Mouse (Mus musculus) neural tube, embryonic 15.5 days (tissue): ENCODE results near the gene Sgsh. TPM values are rescaled to one million over a fixed set of nuclear protein-coding genes. Genes with fewer than 3 reads are reported as not detected.

ENCODE experiments used
- ATAC-seq: fragments of 200-750 bp; cut with Nextera tagmentation; 2 replicates; pipeline ENCODE4 v1.8.0; 2017; ENCODE audit warnings: mild to moderate bottlenecking, moderate TSS enrichment, moderate library complexity; ENCODE audit not compliant: low FRiP score
- H3K27ac ChIP-seq: fragments of 300-500 bp; sonication (generic); replicated peaks from 2 replicates; pipeline ENCODE4 v1.5.1; 2015; ENCODE audit warnings: mild to moderate bottlenecking, inconsistent platforms
- H3K27me3 ChIP-seq: fragments of 300-500 bp; sonication (generic); replicated peaks from 2 replicates; pipeline ENCODE4 v1.6.1; 2015; ENCODE audit warnings: inconsistent platforms
- H3K36me3 ChIP-seq: fragments of 300-500 bp; sonication (generic); 2 replicates; pipeline ENCODE4 v1.6.1; 2015; ENCODE audit warnings: inconsistent platforms
- H3K4me1 ChIP-seq: fragments of 300-500 bp; sonication (generic); 2 replicates; pipeline ENCODE4 v1.6.1; 2015; ENCODE audit warnings: inconsistent platforms
- H3K4me2 ChIP-seq: fragments of 300-500 bp; sonication (generic); 2 replicates; pipeline ENCODE4 v1.6.1; 2015; ENCODE audit warnings: inconsistent platforms, mild to moderate bottlenecking, moderate library complexity
- H3K4me3 ChIP-seq: fragments of 300-500 bp; sonication (generic); replicated peaks from 2 replicates; pipeline ENCODE4 v1.5.1; 2015; ENCODE audit warnings: mild to moderate bottlenecking, inconsistent platforms
- H3K9ac ChIP-seq: fragments of 300-500 bp; sonication (generic); replicated peaks from 2 replicates; pipeline ENCODE4 v1.6.1; 2015; ENCODE audit warnings: mild to moderate bottlenecking, inconsistent platforms
- H3K9me3 ChIP-seq: fragments of 300-500 bp; sonication (generic); replicated peaks from 2 replicates; pipeline ENCODE4 v1.6.1; 2016; ENCODE audit warnings: inconsistent platforms
- WGBS: fragments of 180-500 bp; shearing (Covaris S2); methylation state at CpG from one replicate; pipeline ENCODE4 v1.1.7; 2015; ENCODE audit warnings: mixed read lengths; 5-methylcytosine and 5-hydroxymethylcytosine counted together
- polyA plus RNA-seq: library from polyadenylated mRNA; unstranded; fragments of >200 nt; fragmentation: Nextera tagmentation; extraction: Ambion mirVana; gene quantifications from 2 replicates; pipeline ENCODE4 v1.2.1, GENCODE M21; 2015

The Sgsh gene
- polyA plus RNA-seq, 1 experiment from 2014 or later: 4.7 TPM

DNA sequence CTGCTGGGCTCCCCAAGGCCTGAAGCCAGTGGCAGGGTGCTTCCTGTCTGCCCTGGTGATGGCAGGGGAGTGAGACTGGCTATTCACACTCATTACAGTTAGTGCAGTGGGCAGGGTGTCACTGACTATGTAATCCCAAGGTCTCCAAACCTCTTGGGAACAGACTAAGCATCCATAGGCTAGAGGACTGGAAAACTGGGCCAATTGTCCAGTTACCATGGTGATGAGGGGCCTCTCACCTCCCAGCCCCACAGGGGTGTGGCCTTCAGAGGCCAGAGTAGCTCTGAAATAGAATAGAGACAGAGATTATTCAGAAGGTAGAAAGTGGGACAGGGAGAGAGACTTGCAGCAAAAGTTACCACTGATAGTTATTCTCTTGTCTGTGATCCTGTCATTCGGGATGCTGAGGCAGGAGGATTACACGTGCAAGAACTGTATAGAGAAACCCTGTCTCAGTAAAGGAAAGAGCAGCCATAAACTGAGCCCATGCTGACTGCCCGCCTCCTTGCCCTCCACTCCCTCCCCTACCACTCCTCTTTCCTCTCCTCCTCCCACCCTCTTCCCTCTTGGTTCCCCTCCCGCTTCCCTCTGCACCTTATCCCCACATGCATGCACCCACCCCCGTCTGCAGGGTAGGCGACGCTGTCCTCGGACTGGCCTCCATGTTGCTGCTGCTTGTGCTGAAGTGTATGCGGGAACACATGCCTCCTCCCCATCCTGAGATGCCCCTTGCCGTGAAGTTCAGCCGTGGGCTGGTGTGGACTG, 7.6 kb upstream of the Sgsh start:
- peak overlapping the region; percentile 25 for H3K4me3 ChIP-seq
- no peaks in the 10 kb centered on the region for H3K27me3 ChIP-seq
- 16% methylated on average over 10 of the region's 11 CpGs for WGBS
- peak overlapping the region; percentile 52 for H3K4me2 ChIP-seq
- peaks cover 8% of the 10 kb centered on the region for H3K4me1 ChIP-seq
- ATAC-seq: peak; percentile 41
- no peak overlapping the region for H3K9ac ChIP-seq
- H3K9me3 ChIP-seq: no peaks in the 10 kb centered on the region
- no peaks in the 10 kb centered on the region for H3K36me3 ChIP-seq
- H3K27ac ChIP-seq: no peak overlapping the region

DNA sequence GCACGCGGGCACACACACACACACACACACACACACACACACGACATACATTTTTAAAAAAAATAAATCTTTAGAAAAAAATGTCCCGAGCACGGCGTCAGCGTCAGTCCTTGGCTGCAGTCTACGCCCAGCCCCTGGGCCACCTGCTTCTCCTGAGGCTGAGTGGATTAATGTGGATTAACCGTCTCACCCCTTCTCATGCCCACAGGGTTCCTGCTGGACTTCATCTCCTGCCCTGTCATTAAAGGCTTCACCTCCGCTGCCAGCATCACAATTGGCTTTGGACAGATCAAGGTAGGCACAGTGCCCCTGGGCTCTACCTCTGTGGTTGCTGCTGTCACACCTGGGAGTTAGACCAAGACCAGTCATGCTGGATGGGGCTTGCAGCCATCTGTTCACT, 3.8 kb upstream of the Sgsh start:
- Histone ChIP-seq H3K27ac (no peak overlapping the region), H3K36me3 (no peaks in the 10 kb centered on the region), H3K9me3 (no peaks in the 10 kb centered on the region), H3K27me3 (0 out of 2 replicates have a peak, but pooled peaks cover 2% of the 10 kb centered on the region), H3K4me3 (no peak overlapping the region), H3K4me1 (peaks cover 23% of the 10 kb centered on the region), H3K4me2 (no peak overlapping the region), H3K9ac (no peak overlapping the region)
- ATAC-seq: no peak
- 96% methylated on average over 10 of the region's 10 CpGs for WGBS

DNA sequence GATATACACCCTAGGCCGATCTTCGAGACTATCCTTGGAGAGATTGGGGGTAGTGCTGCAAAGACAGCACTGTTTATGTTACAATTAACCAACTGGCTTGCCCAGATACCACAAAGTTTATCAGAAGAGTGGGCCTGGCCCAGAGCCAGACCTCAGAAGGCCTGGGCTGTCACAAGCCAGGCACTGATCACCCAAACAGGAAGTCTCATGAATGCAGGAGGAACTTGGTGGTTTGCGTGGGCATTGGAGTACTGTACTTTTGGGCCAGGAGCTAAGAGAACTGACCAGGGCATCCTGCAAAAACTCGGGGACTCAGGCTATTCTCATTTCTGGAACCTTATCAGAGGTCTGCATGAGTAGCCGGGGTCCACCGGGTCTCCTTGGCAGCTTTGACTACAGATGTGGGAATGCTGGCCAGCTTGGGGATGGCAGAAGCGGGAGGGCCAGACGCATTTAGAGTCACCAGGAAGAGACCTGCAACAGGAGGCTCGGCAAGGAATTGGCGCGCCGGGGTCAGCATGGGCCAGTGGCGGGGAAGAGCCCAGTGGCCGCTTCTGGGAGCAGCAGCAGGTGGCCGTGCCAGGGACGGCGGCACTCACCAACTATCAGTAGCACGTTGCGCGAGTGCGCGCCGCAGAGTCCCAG, 416 bp downstream of the Sgsh start:
- H3K9me3 ChIP-seq: no peaks in the 10 kb centered on the region
- 0 out of 2 replicates have a peak, but pooled peaks cover 2% of the 10 kb centered on the region for H3K27me3 ChIP-seq
- 8% methylated on average over 23 of the region's 23 CpGs for WGBS
- no peak for ATAC-seq
- peak overlapping the region; percentile 55 for H3K4me3 ChIP-seq
- H3K27ac ChIP-seq: peak overlapping the region; percentile 48
- H3K4me1 ChIP-seq: peaks cover 15% of the 10 kb centered on the region
- peak overlapping the region; percentile 84 for H3K4me2 ChIP-seq
- H3K36me3 ChIP-seq: no peaks in the 10 kb centered on the region
- peak overlapping the region; percentile 56 for H3K9ac ChIP-seq

DNA sequence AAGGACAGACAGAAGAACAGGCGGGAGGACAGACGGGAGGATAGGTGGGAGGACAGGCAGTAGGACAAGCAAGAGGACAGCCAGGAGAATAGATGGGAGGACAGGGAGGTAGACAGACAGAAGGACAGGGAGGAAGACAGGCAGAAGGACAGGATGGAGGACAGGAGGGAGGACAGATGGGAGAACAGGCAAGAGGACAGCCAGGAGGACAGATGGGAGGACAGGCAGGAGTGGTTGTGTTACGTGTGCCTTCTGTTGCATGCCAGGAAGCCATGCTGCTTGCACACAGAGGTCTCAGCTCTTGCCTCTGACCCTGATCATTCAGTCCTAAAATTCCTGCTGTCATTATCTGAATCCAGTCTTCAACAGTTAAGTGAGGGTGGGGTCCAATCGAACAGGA, 1.4 kb downstream of the Sgsh start:
- H3K27ac ChIP-seq: no peak overlapping the region
- no peak overlapping the region for H3K4me3 ChIP-seq
- H3K27me3 ChIP-seq: 0 out of 2 replicates have a peak, but pooled peaks cover 2% of the 10 kb centered on the region
- H3K9ac ChIP-seq: no peak overlapping the region
- ATAC-seq: no peak
- H3K4me1 ChIP-seq: peaks cover 15% of the 10 kb centered on the region
- no peak overlapping the region for H3K4me2 ChIP-seq
- WGBS: 92% methylated on average over 4 of the region's 4 CpGs
- H3K9me3 ChIP-seq: no peaks in the 10 kb centered on the region
- H3K36me3 ChIP-seq: no peaks in the 10 kb centered on the region

DNA sequence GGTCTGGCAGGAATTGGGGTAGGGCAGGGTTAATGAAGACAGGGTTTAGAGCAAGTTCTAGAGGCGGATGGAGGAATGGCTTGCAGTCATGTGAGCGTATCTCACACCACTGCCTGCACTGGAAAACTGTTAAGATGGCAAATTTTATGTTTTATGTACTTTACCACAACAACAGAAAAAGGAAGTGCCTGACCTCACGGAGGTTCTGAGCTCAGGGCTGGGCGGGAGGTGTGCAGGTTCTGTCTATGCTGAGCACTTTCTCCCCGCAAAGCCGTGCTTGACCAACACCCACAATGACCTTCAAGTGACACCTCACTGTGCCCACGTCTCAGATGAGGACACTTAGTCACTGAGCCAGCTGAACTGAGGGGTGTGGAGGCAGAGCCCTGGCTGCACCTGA, 3.2 kb downstream of the Sgsh start:
- Histone ChIP-seq H3K27me3 (0 out of 2 replicates have a peak, but pooled peaks cover 2% of the 10 kb centered on the region), H3K27ac (no peak overlapping the region), H3K36me3 (no peaks in the 10 kb centered on the region), H3K4me1 (peaks cover 15% of the 10 kb centered on the region), H3K4me2 (no peak overlapping the region), H3K4me3 (no peak overlapping the region), H3K9ac (no peak overlapping the region), H3K9me3 (no peaks in the 10 kb centered on the region)
- 85% methylated on average over 7 of the region's 7 CpGs for WGBS
- no peak for ATAC-seq

DNA sequence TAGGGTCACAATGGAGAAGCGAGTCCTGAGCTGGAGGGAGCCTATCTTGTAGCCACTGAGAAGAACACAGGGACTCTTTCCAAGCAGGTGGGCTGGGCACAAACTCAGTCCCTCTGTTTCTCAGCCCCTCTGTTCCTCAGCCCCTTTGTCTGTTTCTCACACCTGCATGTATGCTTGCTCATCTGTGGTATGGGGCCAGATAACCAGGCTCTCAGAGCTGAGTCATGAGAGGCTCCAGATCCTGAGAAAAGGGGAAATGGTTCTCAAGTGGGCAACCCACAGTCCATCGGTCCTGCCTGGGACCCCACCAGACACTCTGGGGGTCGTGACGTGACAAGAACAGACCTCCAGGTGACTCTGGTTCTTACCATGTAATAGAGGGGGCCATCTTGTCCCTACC, 8.2 kb downstream of the Sgsh start:
- no peaks in the 10 kb centered on the region for H3K36me3 ChIP-seq
- WGBS: 92% methylated on average over 4 of the region's 4 CpGs
- no peak overlapping the region for H3K9ac ChIP-seq
- no peak overlapping the region for H3K27ac ChIP-seq
- H3K9me3 ChIP-seq: no peaks in the 10 kb centered on the region
- no peaks in the 10 kb centered on the region for H3K4me1 ChIP-seq
- H3K4me2 ChIP-seq: no peak overlapping the region
- no peak for ATAC-seq
- no peaks in the 10 kb centered on the region for H3K27me3 ChIP-seq
- H3K4me3 ChIP-seq: no peak overlapping the region

DNA sequence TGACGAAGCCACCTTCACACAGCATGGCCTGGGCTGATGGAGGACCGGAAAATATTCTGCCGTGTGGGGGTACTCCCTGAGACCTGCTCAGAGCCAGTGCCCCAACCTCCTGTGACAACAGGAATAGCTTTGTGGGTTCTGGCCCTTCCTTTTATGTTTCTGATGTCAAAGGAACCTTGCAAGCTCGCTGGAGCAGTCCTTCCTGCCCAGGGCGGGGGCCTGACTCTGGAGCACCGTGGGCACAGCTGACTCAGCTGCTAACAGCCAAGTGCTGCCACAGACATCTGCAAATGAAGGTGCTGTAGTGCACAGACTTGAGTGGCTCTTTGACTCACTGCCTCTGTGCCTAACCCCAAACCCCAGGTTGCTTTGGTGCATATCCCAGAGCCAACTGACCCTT, 10.5 kb downstream of the Sgsh start:
- no peaks in the 10 kb centered on the region for H3K36me3 ChIP-seq
- 0 out of 2 replicates have a peak, but pooled peaks cover 2% of the 10 kb centered on the region for H3K4me1 ChIP-seq
- no peaks in the 10 kb centered on the region for H3K9me3 ChIP-seq
- WGBS: 74% methylated on average over 6 of the region's 6 CpGs
- no peaks in the 10 kb centered on the region for H3K27me3 ChIP-seq
- H3K4me2 ChIP-seq: no peak overlapping the region
- no peak for ATAC-seq
- H3K9ac ChIP-seq: no peak overlapping the region
- no peak overlapping the region for H3K4me3 ChIP-seq
- no peak overlapping the region for H3K27ac ChIP-seq

DNA sequence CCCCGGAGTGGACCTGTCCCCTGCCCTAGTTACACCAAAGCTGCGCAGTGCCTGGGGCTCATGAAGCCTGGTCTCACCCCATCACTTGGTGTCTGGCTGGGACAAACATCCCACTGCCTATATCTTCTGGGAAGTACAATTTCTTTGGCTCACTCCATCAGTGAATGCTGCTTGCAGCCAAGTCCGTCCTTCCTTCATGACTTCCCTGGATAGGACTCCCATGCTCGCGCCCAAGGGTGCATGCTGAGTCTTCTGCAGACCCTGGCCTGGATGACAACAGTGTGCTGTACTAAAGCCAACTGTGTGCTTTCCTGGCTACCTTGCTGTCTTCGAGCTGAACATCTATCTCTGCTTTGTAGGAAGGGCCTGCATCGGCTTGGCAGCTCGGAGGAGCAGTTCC, 11.2 kb downstream of the Sgsh start:
- Histone ChIP-seq H3K4me3 (no peak overlapping the region), H3K9me3 (no peaks in the 10 kb centered on the region), H3K4me1 (0 out of 2 replicates have a peak, but pooled peaks cover 2% of the 10 kb centered on the region), H3K9ac (no peak overlapping the region), H3K36me3 (no peaks in the 10 kb centered on the region), H3K27me3 (no peaks in the 10 kb centered on the region), H3K27ac (no peak overlapping the region), H3K4me2 (no peak overlapping the region)
- WGBS: 87% methylated on average over 8 of the region's 8 CpGs
- ATAC-seq: no peak

DNA sequence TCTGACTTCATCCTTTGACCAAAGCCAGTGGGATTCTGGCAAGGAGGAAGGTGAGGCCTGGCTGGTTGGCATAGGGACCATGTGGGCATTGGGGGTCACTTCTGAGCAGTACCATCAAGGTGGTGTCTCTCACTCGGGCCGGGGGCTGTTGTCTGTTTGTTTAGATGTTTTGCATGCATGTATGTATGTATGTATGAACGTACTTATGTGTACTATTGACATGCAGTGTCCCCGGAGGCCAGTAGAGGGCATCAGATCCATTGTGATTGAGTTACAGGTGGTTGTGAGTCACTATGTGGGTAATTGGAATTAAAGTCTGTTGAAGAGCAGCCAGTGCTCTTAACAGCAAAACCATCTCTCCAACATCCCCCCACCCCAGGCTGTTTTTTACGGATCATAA, 15.7 kb downstream of the Sgsh start:
- ATAC-seq: no peak
- Histone ChIP-seq H3K9ac (no peak overlapping the region), H3K4me2 (no peak overlapping the region), H3K36me3 (no peaks in the 10 kb centered on the region), H3K4me3 (no peak overlapping the region), H3K27me3 (peaks cover 4% of the 10 kb centered on the region; the same call in 1 of the 2 replicates), H3K27ac (no peak overlapping the region), H3K4me1 (0 out of 2 replicates have a peak, but pooled peaks cover 2% of the 10 kb centered on the region), H3K9me3 (no peaks in the 10 kb centered on the region)
- WGBS: 12% methylated on average over 5 of the region's 5 CpGs

DNA sequence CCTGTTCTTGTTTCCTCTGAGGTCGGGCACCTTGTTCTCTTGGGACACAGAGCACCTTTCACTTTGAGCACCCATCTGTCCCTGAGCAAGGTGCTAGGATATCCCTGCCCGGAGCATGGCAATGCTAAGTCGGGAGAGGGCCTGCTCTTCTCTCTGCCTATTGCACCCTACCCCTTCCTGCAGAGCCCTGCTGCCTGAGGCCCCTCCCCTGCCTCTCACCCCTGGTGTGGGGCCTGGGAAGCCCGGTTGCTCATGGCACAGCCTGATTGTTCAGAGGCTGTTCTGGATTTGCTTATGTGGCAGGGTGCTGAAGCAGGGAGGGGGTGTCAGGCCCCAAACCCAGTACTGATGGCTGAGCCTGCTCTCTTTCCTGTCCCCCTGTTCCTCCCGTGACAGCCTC, 16.2 kb downstream of the Sgsh start:
- Histone ChIP-seq H3K4me1 (0 out of 2 replicates have a peak, but pooled peaks cover 2% of the 10 kb centered on the region), H3K27me3 (peaks cover 4% of the 10 kb centered on the region; the same call in 1 of the 2 replicates), H3K9ac (no peak overlapping the region), H3K4me3 (no peak overlapping the region), H3K4me2 (no peak overlapping the region), H3K36me3 (no peaks in the 10 kb centered on the region), H3K9me3 (no peaks in the 10 kb centered on the region), H3K27ac (no peak overlapping the region)
- WGBS: 46% methylated on average over 5 of the region's 5 CpGs
- no peak for ATAC-seq

DNA sequence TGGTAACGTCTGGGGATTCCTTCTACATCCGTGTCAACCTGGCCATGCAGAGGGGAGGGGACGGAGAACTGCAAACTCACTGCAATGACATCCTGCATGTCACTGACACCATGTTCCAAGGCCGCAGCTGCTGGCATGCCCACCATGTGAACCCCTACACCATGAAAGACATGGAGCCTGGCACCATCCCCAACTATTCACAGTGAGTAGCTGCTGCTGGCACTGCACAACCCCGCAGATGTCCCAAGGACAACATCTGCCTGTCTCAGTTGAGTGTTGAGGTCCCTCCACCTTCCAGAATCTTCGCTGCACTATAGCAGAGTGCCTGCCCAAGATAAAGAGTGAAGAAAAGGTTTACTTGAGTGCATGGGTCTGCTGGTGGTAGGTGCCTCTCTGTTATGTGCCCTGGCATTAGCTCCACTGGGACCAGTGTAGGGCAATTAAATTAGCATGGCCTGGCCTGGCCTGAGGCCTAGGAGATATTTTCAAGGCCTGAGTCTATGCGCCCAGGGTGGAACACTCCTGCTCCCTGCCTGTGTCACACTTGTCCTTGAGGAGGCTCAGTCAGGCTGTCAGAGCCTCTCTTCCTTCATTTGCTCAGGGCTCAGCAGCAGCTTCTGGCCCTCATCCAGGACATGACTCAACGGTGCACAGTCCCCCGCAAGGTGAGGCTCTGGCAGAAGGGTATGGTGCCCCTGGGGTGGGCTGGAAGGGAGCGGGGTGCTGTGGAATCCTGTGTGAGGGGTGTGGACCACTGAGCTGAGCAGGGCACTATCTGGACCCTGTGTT, 16.9 kb downstream of the Sgsh start:
- Histone ChIP-seq H3K4me3 (no peak overlapping the region), H3K9ac (no peak overlapping the region), H3K9me3 (no peaks in the 10 kb centered on the region), H3K27me3 (peaks cover 4% of the 10 kb centered on the region; the same call in 1 of the 2 replicates), H3K4me2 (no peak overlapping the region), H3K36me3 (no peaks in the 10 kb centered on the region), H3K4me1 (0 out of 2 replicates have a peak, but pooled peaks cover 2% of the 10 kb centered on the region), H3K27ac (no peak overlapping the region)
- ATAC-seq: no peak
- WGBS: 85% methylated on average over 10 of the region's 10 CpGs
